In genomic region chr10:60002673-60003212, GRCm38 (mm10) we compare ENCODE assay signal across 8 mouse cellular contexts. TPM values are rescaled to one million over a fixed set of nuclear protein-coding genes. Genes with fewer than 3 reads are reported as not detected.
DNase-seq lines count a peak whose midpoint lies in the region; ATAC-seq lines count a peak whose summit lies in the region.

Ascc1 (plus strand) TSS chr10:60002805.
Anapc16 (minus strand) TSS chr10:60003135.

- peaks cover 14% of the 10 kb centered on the region for H3K4me1 ChIP-seq in lung, embryonic 16.5 days (replicated peaks; ENCODE audit: control insufficient read depth, insufficient read depth, low read length)

- 0 out of 2 replicates have a peak, but pooled peaks cover 2% of the 10 kb centered on the region for H3K36me3 ChIP-seq in lung, embryonic 16.5 days (ENCODE audit: control insufficient read depth, insufficient read depth, low read length)

- H3K27ac ChIP-seq in lung, embryonic 16.5 days (ENCODE audit: low read length): peak within 1 kb of the TSS; percentile 99

- under 1% methylated on average over 46 of the region's 51 CpGs for WGBS in lung, embryonic 16.5 days

- peak within 1 kb of the TSS; percentile 79 for H3K9ac ChIP-seq in lung, embryonic 16.5 days (ENCODE audit: low read length)

- H3K4me3 ChIP-seq in lung, embryonic 16.5 days (ENCODE audit: low read length): peak within 1 kb of the TSS; percentile 74

- DNase-seq in MEL-GATA-1-ER (ENCODE audit: extremely low read depth, low read depth): peak; percentile 72
- peak; percentile 97 for DNase-seq in cerebellum, adult 8-10 months
- DNase-seq in forelimb bud, embryonic 11.5 days (ENCODE audit: low read depth, low spot score): peak; percentile 97
- peak; percentile 87 for DNase-seq in layer of hippocampus, adult 9-10 months (ENCODE audit: low spot score)
- DNase-seq in ovary, postnatal 10 days (ENCODE audit: low spot score): peak; percentile 95
- peak; percentile 97 to 98 for DNase-seq in thymus, postnatal 10 days (ENCODE audit: low spot score in 2 of 2)

- H3K4me2 ChIP-seq in lung, embryonic 16.5 days (ENCODE audit: low read depth, low read length): peak within 1 kb of the TSS; percentile 87

- peak; percentile 93 to 95 for ATAC-seq in hematopoietic stem cell, adult 5-6 weeks (replicated peaks in 1 of 2; ENCODE audit: insufficient read depth in 1 of 2, low FRiP score in 2 of 2, low TSS enrichment in 1 of 2, low read depth in 1 of 2, poor library complexity in 2 of 2, severe bottlenecking in 2 of 2)
- ATAC-seq in lung, embryonic 16.5 days (ENCODE audit: low read depth): peak; percentile 99

- H3K9me3 ChIP-seq in lung, embryonic 16.5 days (ENCODE audit: control insufficient read depth, low read length): no peaks in the 10 kb centered on the region

- H3K27me3 ChIP-seq in lung, embryonic 16.5 days (ENCODE audit: control insufficient read depth, insufficient read depth, low read depth, low read length): no peaks in the 10 kb centered on the region

RNA-seq across cellular contexts. Expression of gene Ascc1, which starts in this region (rescaled TPM):
- 35.5 and 50.8 TPM in 2 replicates for total RNA-seq in hematopoietic stem cell, adult 5-6 weeks (2017)
- 48.2 and 51.6 TPM in 2 replicates for polyA plus RNA-seq in lung, embryonic 16.5 days (2015; fragmentation: Nextera tagmentation; extraction: Ambion mirVana)

RNA-seq across cellular contexts. Expression of gene Anapc16, which starts in this region (rescaled TPM):
- total RNA-seq in hematopoietic stem cell, adult 5-6 weeks (2017): 42.0 and 44.3 TPM in 2 replicates
- polyA plus RNA-seq in lung, embryonic 16.5 days (2015; fragmentation: Nextera tagmentation; extraction: Ambion mirVana): 103 and 104 TPM in 2 replicates

Comparison
In these comparisons a context has a peak if more than half of its experiments do, and no peak if none do; other contexts are left out.
1. Peak in every context shown above with its lines: DNase-seq, ATAC-seq, H3K4me3 ChIP-seq and H3K27ac ChIP-seq.